Mouse (Mus musculus): ENCODE results near the gene Krt31. TPM values are rescaled to one million over a fixed set of nuclear protein-coding genes. Genes with fewer than 3 reads are reported as not detected.

Krt31 gene
- polyA plus RNA-seq, 1 experiment from 2014 or later = not detected

- no peak overlapping the region for H3K9ac ChIP-seq (ENCODE audit: low read depth, low read length)
- no peaks in the 10 kb centered on the region for H3K36me3 ChIP-seq (ENCODE audit: control insufficient read depth, insufficient read depth, low read length)
- no peak overlapping the region for H3K4me3 ChIP-seq (ENCODE audit: low read length)
- no peaks in the 10 kb centered on the region for H3K9me3 ChIP-seq (ENCODE audit: control insufficient read depth, low read length)
- no peaks in the 10 kb centered on the region for H3K27me3 ChIP-seq (replicated peaks; ENCODE audit: control insufficient read depth, insufficient read depth, low read length)
- no peaks in the 10 kb centered on the region for H3K4me1 ChIP-seq (ENCODE audit: control insufficient read depth, insufficient read depth, low read length)
- no peak overlapping the region for H3K27ac ChIP-seq (ENCODE audit: low read length)
- no peak overlapping the region for H3K4me2 ChIP-seq (ENCODE audit: low read depth, low read length)
- no peak for ATAC-seq
- 78% methylated on average over 5 of the region's 5 CpGs for WGBS
Measured at GRCm38 (mm10) chr11:100010682-100011081, 39.7 kb downstream of the Krt31 start.

GRCm38 (mm10) chr11:100008336-100008735 lies 42.0 kb downstream of the Krt31 start:
- Histone ChIP-seq H3K9me3 (ENCODE audit: control insufficient read depth, low read length) (no peaks in the 10 kb centered on the region), H3K36me3 (ENCODE audit: control insufficient read depth, insufficient read depth, low read length) (no peaks in the 10 kb centered on the region), H3K4me2 (ENCODE audit: low read depth, low read length) (no peak overlapping the region), H3K4me1 (ENCODE audit: control insufficient read depth, insufficient read depth, low read length) (no peaks in the 10 kb centered on the region), H3K9ac (ENCODE audit: low read depth, low read length) (no peak overlapping the region), H3K4me3 (ENCODE audit: low read length) (no peak overlapping the region), H3K27ac (ENCODE audit: low read length) (no peak overlapping the region), H3K27me3 (replicated peaks; ENCODE audit: control insufficient read depth, insufficient read depth, low read length) (no peaks in the 10 kb centered on the region)
- ATAC-seq = no peak
- WGBS = 90% methylated on average over 5 of the region's 5 CpGs

- no peak overlapping the region for H3K27ac ChIP-seq (ENCODE audit: low read length)
- H3K4me3 ChIP-seq (ENCODE audit: low read length) = no peak overlapping the region
- no peak for ATAC-seq
- H3K27me3 ChIP-seq (replicated peaks; ENCODE audit: control insufficient read depth, insufficient read depth, low read length) = no peaks in the 10 kb centered on the region
- no peaks in the 10 kb centered on the region for H3K36me3 ChIP-seq (ENCODE audit: control insufficient read depth, insufficient read depth, low read length)
- WGBS = 55% methylated on average over 3 of the region's 3 CpGs
- no peaks in the 10 kb centered on the region for H3K9me3 ChIP-seq (ENCODE audit: control insufficient read depth, low read length)
- H3K4me1 ChIP-seq (ENCODE audit: control insufficient read depth, insufficient read depth, low read length) = no peaks in the 10 kb centered on the region
- no peak overlapping the region for H3K9ac ChIP-seq (ENCODE audit: low read depth, low read length)
- H3K4me2 ChIP-seq (ENCODE audit: low read depth, low read length) = no peak overlapping the region
Measured at GRCm38 (mm10) chr11:100006624-100007023, 43.7 kb downstream of the Krt31 start.

GRCm38 (mm10) chr11:100005905-100006304 lies 44.4 kb downstream of the Krt31 start:
- no peaks in the 10 kb centered on the region for H3K9me3 ChIP-seq (ENCODE audit: control insufficient read depth, low read length)

GRCm38 (mm10) chr11:100004846-100005245 lies 45.5 kb downstream of the Krt31 start:
- no peak overlapping the region for H3K9ac ChIP-seq (ENCODE audit: low read depth, low read length)
- 18% methylated on average over 6 of the region's 6 CpGs for WGBS
- H3K4me1 ChIP-seq (ENCODE audit: control insufficient read depth, insufficient read depth, low read length) = no peaks in the 10 kb centered on the region
- ATAC-seq = no peak
- no peak overlapping the region for H3K27ac ChIP-seq (ENCODE audit: low read length)
- H3K27me3 ChIP-seq (replicated peaks; ENCODE audit: control insufficient read depth, insufficient read depth, low read length) = no peaks in the 10 kb centered on the region
- H3K4me2 ChIP-seq (ENCODE audit: low read depth, low read length) = no peak overlapping the region
- no peak overlapping the region for H3K4me3 ChIP-seq (ENCODE audit: low read length)
- H3K36me3 ChIP-seq (ENCODE audit: control insufficient read depth, insufficient read depth, low read length) = no peaks in the 10 kb centered on the region
- no peaks in the 10 kb centered on the region for H3K9me3 ChIP-seq (ENCODE audit: control insufficient read depth, low read length)

More at GRCm38 (mm10) chr11:100005905-100006304, 44.4 kb downstream of the Krt31 start:
- H3K9ac ChIP-seq (ENCODE audit: low read depth, low read length) = no peak overlapping the region
- WGBS = 83% methylated on average over 8 of the region's 8 CpGs
- no peaks in the 10 kb centered on the region for H3K4me1 ChIP-seq (ENCODE audit: control insufficient read depth, insufficient read depth, low read length)
- no peak overlapping the region for H3K27ac ChIP-seq (ENCODE audit: low read length)
- no peak for ATAC-seq
- H3K27me3 ChIP-seq (replicated peaks; ENCODE audit: control insufficient read depth, insufficient read depth, low read length) = no peaks in the 10 kb centered on the region
- no peaks in the 10 kb centered on the region for H3K36me3 ChIP-seq (ENCODE audit: control insufficient read depth, insufficient read depth, low read length)
- no peak overlapping the region for H3K4me3 ChIP-seq (ENCODE audit: low read length)
- H3K4me2 ChIP-seq (ENCODE audit: low read depth, low read length) = no peak overlapping the region

GRCm38 (mm10) chr11:99999091-99999490 lies 51.3 kb downstream of the Krt31 start:
- Histone ChIP-seq H3K27ac (ENCODE audit: low read length) (no peak overlapping the region), H3K9ac (ENCODE audit: low read depth, low read length) (no peak overlapping the region), H3K4me2 (ENCODE audit: low read depth, low read length) (no peak overlapping the region), H3K4me3 (ENCODE audit: low read length) (no peak overlapping the region), H3K9me3 (ENCODE audit: control insufficient read depth, low read length) (no peaks in the 10 kb centered on the region), H3K36me3 (ENCODE audit: control insufficient read depth, insufficient read depth, low read length) (no peaks in the 10 kb centered on the region), H3K4me1 (ENCODE audit: control insufficient read depth, insufficient read depth, low read length) (no peaks in the 10 kb centered on the region), H3K27me3 (replicated peaks; ENCODE audit: control insufficient read depth, insufficient read depth, low read length) (no peaks in the 10 kb centered on the region)
- WGBS = 93% methylated on average over 7 of the region's 7 CpGs
- no peak for ATAC-seq

Other genes with a start within 250 kb of the Krt31 start
- not detected in 2 replicates for gene Gm11554, start 246.1 kb downstream of the Krt31 start, polyA plus RNA-seq (2015; fragmentation: Nextera tagmentation; extraction: Ambion mirVana)
- gene Krtap4-13, start 240.7 kb downstream of the Krt31 start, polyA plus RNA-seq (2015; fragmentation: Nextera tagmentation; extraction: Ambion mirVana) = not detected in 2 replicates
- not detected in 2 replicates for gene Gm11564, start 234.9 kb downstream of the Krt31 start, polyA plus RNA-seq (2015; fragmentation: Nextera tagmentation; extraction: Ambion mirVana)
- not detected in 2 replicates for gene 2300003K06Rik, start 212.5 kb downstream of the Krt31 start, polyA plus RNA-seq (2015; fragmentation: Nextera tagmentation; extraction: Ambion mirVana)
- gene Krtap4-16, start 198.9 kb downstream of the Krt31 start, polyA plus RNA-seq (2015; fragmentation: Nextera tagmentation; extraction: Ambion mirVana) = not detected in 2 replicates
- not detected in 2 replicates for gene Gm11568, start 192.6 kb downstream of the Krt31 start, polyA plus RNA-seq (2015; fragmentation: Nextera tagmentation; extraction: Ambion mirVana)
- not detected in 2 replicates for gene Gm11559, start 186.1 kb downstream of the Krt31 start, polyA plus RNA-seq (2015; fragmentation: Nextera tagmentation; extraction: Ambion mirVana)
- not detected in 2 replicates for gene Krtap9-1, start 177.2 kb downstream of the Krt31 start, polyA plus RNA-seq (2015; fragmentation: Nextera tagmentation; extraction: Ambion mirVana)
- not detected in 2 replicates for gene Gm11567, start 171.4 kb downstream of the Krt31 start, polyA plus RNA-seq (2015; fragmentation: Nextera tagmentation; extraction: Ambion mirVana)
- gene Krtap31-1, start 142.6 kb downstream of the Krt31 start, polyA plus RNA-seq (2015; fragmentation: Nextera tagmentation; extraction: Ambion mirVana) = not detected in 2 replicates
- gene Gm11565, start 135.8 kb downstream of the Krt31 start, polyA plus RNA-seq (2015; fragmentation: Nextera tagmentation; extraction: Ambion mirVana) = not detected in 2 replicates
- not detected in 2 replicates for gene Krtap31-2, start 114.3 kb downstream of the Krt31 start, polyA plus RNA-seq (2015; fragmentation: Nextera tagmentation; extraction: Ambion mirVana)
- gene Krtap9-5, start 102.1 kb downstream of the Krt31 start, polyA plus RNA-seq (2015; fragmentation: Nextera tagmentation; extraction: Ambion mirVana) = not detected in 2 replicates
- not detected in 2 replicates for gene Krtap29-1, start 71.5 kb downstream of the Krt31 start, polyA plus RNA-seq (2015; fragmentation: Nextera tagmentation; extraction: Ambion mirVana)
- not detected in 2 replicates for gene Krtap16-1, start 64.0 kb downstream of the Krt31 start, polyA plus RNA-seq (2015; fragmentation: Nextera tagmentation; extraction: Ambion mirVana)
- not detected in 2 replicates for gene Krtap17-1, start 56.6 kb downstream of the Krt31 start, polyA plus RNA-seq (2015; fragmentation: Nextera tagmentation; extraction: Ambion mirVana)
- gene Krt33a, start 34.3 kb downstream of the Krt31 start, polyA plus RNA-seq (2015; fragmentation: Nextera tagmentation; extraction: Ambion mirVana) = not detected in 2 replicates
- not detected in 2 replicates for gene Krt33b, start 20.7 kb downstream of the Krt31 start, polyA plus RNA-seq (2015; fragmentation: Nextera tagmentation; extraction: Ambion mirVana)
- not detected in 2 replicates for gene Krt34, start 9.0 kb downstream of the Krt31 start, polyA plus RNA-seq (2015; fragmentation: Nextera tagmentation; extraction: Ambion mirVana)
- gene Krt32, start 37.7 kb upstream of the Krt31 start, polyA plus RNA-seq (2015; fragmentation: Nextera tagmentation; extraction: Ambion mirVana) = not detected in 2 replicates
- 0.07 and 0.12 TPM in 2 replicates for gene Krt35, start 45.7 kb upstream of the Krt31 start, polyA plus RNA-seq (2015; fragmentation: Nextera tagmentation; extraction: Ambion mirVana)
- 0.10 TPM in 1 of 2 replicates, not detected in the other for gene Krt36, start 55.1 kb upstream of the Krt31 start, polyA plus RNA-seq (2015; fragmentation: Nextera tagmentation; extraction: Ambion mirVana)
- gene Krt13, start 71.0 kb upstream of the Krt31 start, polyA plus RNA-seq (2015; fragmentation: Nextera tagmentation; extraction: Ambion mirVana) = 0.29 TPM in 1 of 2 replicates, not detected in the other
- 2.2 and 4.5 TPM in 2 replicates for gene Krt15, start 85.4 kb upstream of the Krt31 start, polyA plus RNA-seq (2015; fragmentation: Nextera tagmentation; extraction: Ambion mirVana)
- 884 and 955 TPM in 2 replicates for gene Krt19, start 98.1 kb upstream of the Krt31 start, polyA plus RNA-seq (2015; fragmentation: Nextera tagmentation; extraction: Ambion mirVana)
- gene Krt9, start 142.7 kb upstream of the Krt31 start, polyA plus RNA-seq (2015; fragmentation: Nextera tagmentation; extraction: Ambion mirVana) = not detected in 2 replicates
- 7.3 and 7.9 TPM in 2 replicates for gene Krt14, start 157.0 kb upstream of the Krt31 start, polyA plus RNA-seq (2015; fragmentation: Nextera tagmentation; extraction: Ambion mirVana)
- gene Krt16, start 198.4 kb upstream of the Krt31 start, polyA plus RNA-seq (2015; fragmentation: Nextera tagmentation; extraction: Ambion mirVana) = not detected in 2 replicates
- gene Krt17, start 210.5 kb upstream of the Krt31 start, polyA plus RNA-seq (2015; fragmentation: Nextera tagmentation; extraction: Ambion mirVana) = 11.5 and 11.8 TPM in 2 replicates
- not detected in 2 replicates for gene Krt42, start 219.3 kb upstream of the Krt31 start, polyA plus RNA-seq (2015; fragmentation: Nextera tagmentation; extraction: Ambion mirVana)

Data from intestine, embryonic 16.5 days (tissue).